Mouse (Mus musculus) gastrocnemius, postnatal 36 days (tissue): ENCODE measurements around the gene Twist1. TPM values are rescaled to one million over a fixed set of nuclear protein-coding genes. Genes with fewer than 3 reads are reported as not detected.

ENCODE experiments used
- DNase-seq, 2 experiments: peaks; one replicate each; pipeline ENCODE4 v3.0.0; 2022
- intact Hi-C: fragments of 180-260 bp; cut with DNase I; formaldehyde crosslinking; loops from one replicate; pipeline ENCODE4 v1.15.1; 2025
- total RNA-seq, 2 experiments: library from RNA; stranded (reverse); gene quantifications; 2 replicates each; pipeline ENCODE4 v1.2.3; 2021

Gene Twist1
- total RNA-seq, 2 experiments from 2014 or later, result 1.1 to 1.5 TPM

GRCm38 (mm10) chr12:33965661-33966360 lies 8.3 kb downstream of the Twist1 start:
- intact Hi-C loops, result no loop called here
- no peak for DNase-seq

- no peak for DNase-seq
- intact Hi-C loops, result no loop called here
Measured at GRCm38 (mm10) chr12:33966490-33967415, 9.3 kb downstream of the Twist1 start.

- DNase-seq, result no peak
- intact Hi-C loops, result no loop called here
Measured at GRCm38 (mm10) chr12:33967514-33967913, 10.0 kb downstream of the Twist1 start.

- intact Hi-C loops, result no loop called here
- no peak for DNase-seq
Measured at GRCm38 (mm10) chr12:33968041-33968897, 10.8 kb downstream of the Twist1 start.

GRCm38 (mm10) chr12:33968898-33969178 lies 11.4 kb downstream of the Twist1 start:
- intact Hi-C loops, result no loop called here

GRCm38 (mm10) chr12:33980159-33980558 lies 22.7 kb downstream of the Twist1 start:
- intact Hi-C loops, result no loop called here
- DNase-seq, result no peak

More at GRCm38 (mm10) chr12:33968898-33969178, 11.4 kb downstream of the Twist1 start:
- DNase-seq, result no peak

- intact Hi-C loops, result no loop called here
- no peak for DNase-seq
Measured at GRCm38 (mm10) chr12:33981433-33981832, 24.0 kb downstream of the Twist1 start.

GRCm38 (mm10) chr12:33993127-33993526 lies 35.7 kb downstream of the Twist1 start:
- DNase-seq, result no peak
- intact Hi-C loops, result no loop called here

Other genes starting within 250 kb of the Twist1 start
- gene Ferd3l, start 29.2 kb upstream of the Twist1 start, total RNA-seq, result not detected